Mouse (Mus musculus) intestine, embryonic 16.5 days (tissue): ENCODE measurements around the gene Olfr1115. TPM values are rescaled to one million over a fixed set of nuclear protein-coding genes. Genes with fewer than 3 reads are reported as not detected.
"Not testable (repeated sequence)": the region's sequence is repeated elsewhere in the genome, so short reads cannot be mapped to it uniquely, and the experiment has no call there.

Experiments
- ATAC-seq: fragments of 200-750 bp; cut with Nextera tagmentation; 2 replicates; pipeline ENCODE4 v1.8.0; 2017; ENCODE audit warnings: moderate TSS enrichment, moderate library complexity
- H3K27ac ChIP-seq: fragments of 300-500 bp; sonication (generic); 2 replicates; pipeline ENCODE4 v1.5.1; 2014; ENCODE audit warnings: mild to moderate bottlenecking, low read length
- H3K27me3 ChIP-seq: fragments of 300-500 bp; sonication (generic); replicated peaks from 2 replicates; pipeline ENCODE4 v1.6.1; 2014; ENCODE audit warnings: low read length, control low read depth, mixed read lengths; ENCODE audit not compliant: control insufficient read depth, insufficient read depth
- H3K36me3 ChIP-seq: fragments of 300-500 bp; sonication (generic); 2 replicates; pipeline ENCODE4 v1.6.1; 2014; ENCODE audit warnings: low read length, control low read depth; ENCODE audit not compliant: control insufficient read depth, insufficient read depth
- H3K4me1 ChIP-seq: fragments of 300-500 bp; sonication (generic); 2 replicates; pipeline ENCODE4 v1.6.1; 2014; ENCODE audit warnings: low read length, control low read depth, mixed read lengths; ENCODE audit not compliant: control insufficient read depth, insufficient read depth
- H3K4me2 ChIP-seq: fragments of 300-500 bp; sonication (generic); 2 replicates; pipeline ENCODE4 v1.6.1; 2014; ENCODE audit warnings: low read depth, low read length, control low read depth
- H3K4me3 ChIP-seq: fragments of 300-500 bp; sonication (generic); 2 replicates; pipeline ENCODE4 v1.5.1; 2014; ENCODE audit warnings: mild to moderate bottlenecking, low read length
- H3K9ac ChIP-seq: fragments of 300-500 bp; sonication (generic); 2 replicates; pipeline ENCODE4 v1.6.1; 2014; ENCODE audit warnings: low read depth, low read length
- H3K9me3 ChIP-seq: fragments of 300-500 bp; sonication (generic); 2 replicates; pipeline ENCODE4 v1.6.1; 2016; ENCODE audit warnings: low read length, control low read depth; ENCODE audit not compliant: control insufficient read depth
- WGBS: fragments of 180-500 bp; shearing (Covaris S2); extraction: QIAGEN DNeasy Blood & Tissue Kit; methylation state at CpG from one replicate; pipeline ENCODE4 v1.1.7; 2014; 5-methylcytosine and 5-hydroxymethylcytosine counted together
- microRNA-seq: library from miRNA; unstranded; fragments of <30 nt; microRNA quantifications from one replicate; pipeline ENCODE4, GENCODE M21; 2016
- polyA plus RNA-seq: library from polyadenylated mRNA; unstranded; fragments of >200 nt; fragmentation: Nextera tagmentation; extraction: Ambion mirVana; gene quantifications from 2 replicates; pipeline ENCODE4 v1.2.1, GENCODE M21; 2015

Gene Olfr1115
- polyA plus RNA-seq: not detected in 2 replicates

- Histone ChIP-seq H3K4me2 (no peak within 1 kb of the TSS), H3K9ac (no peak within 1 kb of the TSS), H3K36me3 (no peaks in the 10 kb centered on the region), H3K4me3 (no peak within 1 kb of the TSS), H3K27me3 (no peaks in the 10 kb centered on the region), H3K4me1 (no peaks in the 10 kb centered on the region), H3K9me3 (no peaks in the 10 kb centered on the region), H3K27ac (no peak within 1 kb of the TSS)
- ATAC-seq: no peak
- 82% methylated on average over 2 of the region's 2 CpGs for WGBS
These were observed at the start of gene Olfr1115 for GRCm38 (mm10) chr2:87247713-87248112. Gene Olfr1115 (plus strand): TSS chr2:87248013.

- 88% methylated on average over 2 of the region's 2 CpGs for WGBS
- H3K4me2 ChIP-seq: no peak within 1 kb of the TSS
- no peak for ATAC-seq
- H3K27ac ChIP-seq: no peak within 1 kb of the TSS
- H3K4me1 ChIP-seq: no peaks in the 10 kb centered on the region
- H3K4me3 ChIP-seq: no peak within 1 kb of the TSS
- no peak within 1 kb of the TSS for H3K9ac ChIP-seq
- H3K27me3 ChIP-seq: no peaks in the 10 kb centered on the region
- no peaks in the 10 kb centered on the region for H3K9me3 ChIP-seq
- H3K36me3 ChIP-seq: no peaks in the 10 kb centered on the region
These were observed 39.1 kb upstream of the Olfr1115 start, which contains the start of gene Olfr1113 for GRCm38 (mm10) chr2:87208670-87209069. Gene Olfr1113 (plus strand): TSS chr2:87208970.

GRCm38 (mm10) chr2:87267234-87267633, 19.4 kb downstream of the Olfr1115 start, which contains the start of gene Olfr1116:
Gene Olfr1116 (plus strand): TSS chr2:87267534.
- Histone ChIP-seq H3K27ac (no peak within 1 kb of the TSS), H3K4me2 (no peak within 1 kb of the TSS)
- 91% methylated on average over 1 of the region's 1 CpGs for WGBS

GRCm38 (mm10) chr2:87293977-87294376, 46.2 kb downstream of the Olfr1115 start:
- not testable (repeated sequence) for H3K9ac ChIP-seq, H3K4me1 ChIP-seq, H3K4me3 ChIP-seq, H3K27ac ChIP-seq, H3K4me2 ChIP-seq, H3K36me3 ChIP-seq, ATAC-seq, H3K27me3 ChIP-seq, H3K9me3 ChIP-seq

More at GRCm38 (mm10) chr2:87267234-87267633, 19.4 kb downstream of the Olfr1115 start, which contains the start of gene Olfr1116:
- H3K4me3 ChIP-seq: no peak within 1 kb of the TSS
- ATAC-seq: no peak
- H3K9ac ChIP-seq: no peak within 1 kb of the TSS
- no peaks in the 10 kb centered on the region for H3K9me3 ChIP-seq
- H3K27me3 ChIP-seq: no peaks in the 10 kb centered on the region
- no peaks in the 10 kb centered on the region for H3K4me1 ChIP-seq
- no peaks in the 10 kb centered on the region for H3K36me3 ChIP-seq

Small RNA genes within 50 kb of the gene (microRNA-seq; reads per million reads assigned to microRNA genes)
- not detected for gene Gm27438

Other genes starting within 250 kb of the Olfr1115 start
- gene Olfr1102, start 249.6 kb upstream of the Olfr1115 start, polyA plus RNA-seq: not detected in 2 replicates
- not detected in 2 replicates for gene Olfr1104, start 220.9 kb upstream of the Olfr1115 start, polyA plus RNA-seq
- gene Olfr1105, start 211.5 kb upstream of the Olfr1115 start, polyA plus RNA-seq: not detected in 2 replicates
- gene Olfr1106, start 195.7 kb upstream of the Olfr1115 start, polyA plus RNA-seq: not detected in 2 replicates
- not detected in 2 replicates for gene Olfr1107, start 172.2 kb upstream of the Olfr1115 start, polyA plus RNA-seq
- gene Olfr1109, start 152.0 kb upstream of the Olfr1115 start, polyA plus RNA-seq: not detected in 2 replicates
- not detected in 2 replicates for gene Olfr259, start 133.4 kb upstream of the Olfr1115 start, polyA plus RNA-seq
- not detected in 2 replicates for gene Olfr1110, start 107.7 kb upstream of the Olfr1115 start, polyA plus RNA-seq
- not detected in 2 replicates for gene Olfr1111, start 95.4 kb upstream of the Olfr1115 start, polyA plus RNA-seq
- gene Olfr1112, start 60.2 kb upstream of the Olfr1115 start, polyA plus RNA-seq: not detected in 2 replicates
- not detected in 2 replicates for gene Olfr1113, start 39.0 kb upstream of the Olfr1115 start, polyA plus RNA-seq
- not detected in 2 replicates for gene Olfr1116, start 19.5 kb downstream of the Olfr1115 start, polyA plus RNA-seq
- not detected in 2 replicates for gene Olfr1118, start 59.6 kb downstream of the Olfr1115 start, polyA plus RNA-seq
- not detected in 2 replicates for gene Olfr1120, start 106.8 kb downstream of the Olfr1115 start, polyA plus RNA-seq
- gene Olfr1121, start 121.9 kb downstream of the Olfr1115 start, polyA plus RNA-seq: not detected in 2 replicates
- not detected in 2 replicates for gene Olfr1122, start 137.8 kb downstream of the Olfr1115 start, polyA plus RNA-seq
- not detected in 2 replicates for gene Olfr1123, start 168.6 kb downstream of the Olfr1115 start, polyA plus RNA-seq
- gene Olfr1124, start 182.3 kb downstream of the Olfr1115 start, polyA plus RNA-seq: not detected in 2 replicates
- not detected in 2 replicates for gene Olfr1126, start 205.9 kb downstream of the Olfr1115 start, polyA plus RNA-seq
- not detected in 2 replicates for gene Pramel7, start 249.1 kb downstream of the Olfr1115 start, polyA plus RNA-seq